Mouse (Mus musculus) fat pad, adult 2 months (tissue): ENCODE data around the gene Pkmyt1.

Experiments
- DNase-seq: peaks from one replicate; pipeline ENCODE4 v3.0.0-alpha.2; 2011; ENCODE audit warnings: low read depth, low spot score; ENCODE audit errors: extremely low read depth

The Pkmyt1 gene

DNA sequence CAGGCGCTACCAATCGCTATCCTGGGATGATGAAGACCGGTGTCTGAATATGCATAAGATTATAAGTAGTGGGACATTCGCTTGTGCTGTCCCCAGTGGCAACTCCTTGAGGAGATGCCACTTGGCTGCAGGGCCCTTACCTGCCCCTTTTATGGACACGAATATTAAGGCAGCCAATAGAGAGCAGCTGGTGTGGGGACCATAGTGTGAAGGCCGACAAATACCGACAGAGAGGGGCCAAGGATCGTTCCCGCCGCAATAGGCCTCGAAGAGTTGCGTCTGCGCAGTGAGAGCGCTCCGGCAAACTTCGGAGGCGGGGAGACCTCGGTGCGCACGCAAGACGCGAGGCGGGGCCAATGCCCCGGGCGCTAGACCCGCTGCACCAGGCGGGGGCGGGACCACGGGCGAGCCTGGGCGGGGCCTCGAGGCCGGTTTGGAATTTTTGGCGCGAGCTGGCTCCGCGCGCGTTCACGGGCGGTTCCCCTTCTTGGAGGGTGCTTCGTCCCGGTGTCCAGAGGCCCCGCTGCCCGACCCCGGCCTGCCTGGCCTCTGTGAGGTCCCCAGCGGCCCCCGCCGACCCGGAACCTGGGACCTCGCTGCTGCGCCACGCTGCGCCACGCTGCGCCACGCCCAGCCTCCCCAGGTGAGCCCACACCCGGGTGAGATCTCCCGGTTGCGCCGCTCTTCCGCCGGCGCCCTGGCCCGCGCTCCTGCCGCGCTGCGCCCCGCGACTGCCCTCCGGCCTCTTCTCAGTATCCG is at the start of gene Pkmyt1:
Pkmyt1 (plus strand) TSS at position 338 of the 759 bp plus-strand sequence.
- no peak for DNase-seq

DNA sequence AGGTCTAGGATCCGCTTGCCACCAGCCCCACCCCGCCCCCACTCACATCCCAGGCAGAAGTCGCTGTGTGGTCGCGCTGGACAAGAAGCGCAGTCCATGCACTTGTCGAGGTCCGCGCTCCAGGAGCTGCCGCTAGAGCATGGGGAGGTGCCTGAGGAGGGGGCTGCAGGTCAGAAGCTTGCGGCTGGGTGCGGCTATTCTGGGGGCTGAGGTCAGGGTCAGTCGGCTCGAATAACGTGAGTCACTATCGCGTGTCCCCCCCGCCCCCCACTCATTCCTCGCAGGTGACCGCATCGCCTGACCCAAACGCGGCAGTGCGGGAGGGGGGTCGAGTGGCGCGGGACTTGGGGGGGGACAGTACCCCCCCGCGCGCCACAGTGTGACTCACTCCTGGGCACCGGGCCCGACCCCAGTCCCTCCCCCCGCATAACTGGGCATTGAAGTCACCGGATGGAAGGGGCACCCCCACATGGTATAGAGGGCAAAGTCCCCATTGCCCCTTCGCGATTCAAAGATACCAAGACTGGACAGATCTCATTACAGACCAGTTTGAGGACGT is 49.6 kb upstream of the Pkmyt1 start:
- no peak for DNase-seq

DNA sequence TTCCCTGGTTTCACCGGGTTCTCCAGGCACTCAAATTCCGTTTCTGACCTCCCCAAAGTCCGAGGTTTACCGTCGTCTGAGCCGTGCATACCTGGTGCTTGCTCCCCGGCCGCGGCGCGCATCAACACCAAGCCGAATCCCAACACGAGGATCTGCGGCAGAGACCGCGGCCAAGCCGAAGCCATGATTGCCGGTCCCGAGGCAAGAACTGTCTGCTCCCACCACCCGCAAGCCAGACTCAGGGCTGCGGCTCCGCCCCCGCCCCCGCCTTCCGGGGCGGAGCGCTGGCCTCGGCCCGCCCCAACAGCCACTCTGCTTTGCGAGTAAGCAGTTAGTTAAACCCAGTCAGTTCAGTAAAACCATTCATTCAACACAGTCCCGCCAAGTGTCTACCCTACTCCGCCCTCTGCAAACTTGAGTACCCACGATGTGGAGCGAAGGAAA is 48.9 kb upstream of the Pkmyt1 start, which contains the start of gene Tnfrsf12a:
Tnfrsf12a (minus strand) TSS at position 233 of the 444 bp plus-strand sequence.
- DNase-seq: no peak

DNA sequence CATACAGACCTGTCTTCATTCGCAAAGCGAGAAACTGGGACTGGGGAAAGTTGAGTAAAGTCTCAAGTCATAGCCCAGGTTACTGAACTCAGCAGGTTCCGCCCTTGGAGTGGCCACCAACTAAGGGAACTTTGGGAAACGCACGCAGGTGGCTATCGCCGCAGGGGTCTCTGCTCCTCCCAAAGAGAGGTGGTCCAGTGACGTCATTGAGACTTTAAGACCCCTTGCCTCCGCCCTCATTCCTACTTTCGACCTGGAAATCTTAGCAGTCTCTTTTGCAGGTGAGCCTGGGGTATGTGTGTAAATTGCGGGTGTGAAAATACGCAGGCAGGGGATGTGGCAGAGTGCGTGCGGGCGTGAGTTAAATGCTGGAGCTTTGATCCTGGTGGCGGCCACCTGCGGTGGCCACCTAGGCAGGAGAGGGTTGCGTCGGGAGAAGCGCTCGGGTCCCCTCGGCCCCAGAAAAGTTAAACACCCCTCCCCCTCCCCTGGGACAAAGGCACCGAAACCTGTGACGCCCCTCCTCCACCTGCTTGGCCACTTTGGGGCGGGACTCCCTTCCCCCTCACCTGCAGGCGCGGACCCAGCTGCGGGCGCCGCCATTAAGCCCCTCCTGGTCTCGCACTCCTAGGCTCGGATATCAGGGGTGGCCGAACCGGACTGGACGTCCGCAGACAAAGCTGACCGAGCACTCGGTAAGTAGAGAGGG is 46.9 kb upstream of the Pkmyt1 start, which contains the start of gene Cldn6:
Cldn6 (plus strand) TSS at position 123 of the 709 bp plus-strand sequence.
- DNase-seq: no peak

DNA sequence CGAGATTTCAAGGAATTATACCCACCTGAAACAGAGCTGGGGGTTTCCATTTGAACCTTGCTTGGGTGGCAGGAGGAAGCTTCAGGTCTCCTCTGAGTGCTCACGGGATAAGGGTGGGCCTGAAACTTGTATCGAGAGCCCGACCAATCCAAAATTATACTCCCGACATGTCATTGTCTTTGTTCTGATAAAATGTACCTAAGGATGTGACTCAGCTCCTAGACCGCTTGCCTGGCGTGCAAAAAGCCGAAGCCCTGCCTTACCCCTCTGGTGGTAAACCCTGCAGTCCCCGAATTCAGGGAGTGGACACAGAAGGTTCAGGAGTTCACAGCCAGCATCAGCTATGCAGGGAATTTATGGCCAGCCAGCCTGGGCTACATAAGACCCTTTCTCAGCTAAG is 45.8 kb upstream of the Pkmyt1 start:
- no peak for DNase-seq

DNA sequence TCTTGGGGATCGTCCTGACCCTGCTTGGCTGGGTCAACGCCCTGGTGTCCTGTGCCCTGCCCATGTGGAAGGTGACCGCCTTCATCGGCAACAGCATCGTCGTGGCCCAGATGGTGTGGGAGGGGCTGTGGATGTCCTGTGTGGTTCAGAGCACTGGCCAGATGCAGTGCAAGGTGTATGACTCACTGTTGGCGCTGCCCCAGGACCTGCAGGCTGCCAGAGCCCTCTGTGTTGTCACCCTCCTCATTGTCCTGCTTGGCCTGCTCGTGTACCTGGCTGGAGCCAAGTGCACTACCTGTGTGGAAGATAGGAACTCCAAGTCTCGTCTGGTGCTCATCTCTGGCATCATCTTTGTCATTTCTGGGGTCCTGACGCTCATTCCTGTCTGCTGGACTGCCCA is 45.0 kb upstream of the Pkmyt1 start:
- no peak for DNase-seq

DNA sequence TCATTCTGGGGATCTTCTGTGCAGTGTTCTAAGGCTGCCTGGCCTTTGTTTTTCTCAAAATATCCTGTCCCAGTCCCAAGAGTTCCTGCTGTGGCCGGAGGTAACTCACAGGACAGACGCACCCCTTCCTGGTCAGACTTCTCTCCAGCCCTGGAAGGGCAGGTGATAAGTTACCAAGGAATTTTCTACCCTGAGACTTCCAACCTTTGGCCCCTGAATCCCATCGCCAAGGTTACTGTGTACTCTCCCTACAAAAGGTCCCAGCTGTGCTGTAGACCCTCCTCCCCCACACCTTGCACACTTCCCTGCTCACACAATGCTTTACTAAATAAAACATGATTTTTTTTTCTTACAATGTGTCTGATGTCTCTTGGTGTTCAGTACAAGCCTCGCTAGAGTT is 44.0 kb upstream of the Pkmyt1 start:
- no peak for DNase-seq

DNA sequence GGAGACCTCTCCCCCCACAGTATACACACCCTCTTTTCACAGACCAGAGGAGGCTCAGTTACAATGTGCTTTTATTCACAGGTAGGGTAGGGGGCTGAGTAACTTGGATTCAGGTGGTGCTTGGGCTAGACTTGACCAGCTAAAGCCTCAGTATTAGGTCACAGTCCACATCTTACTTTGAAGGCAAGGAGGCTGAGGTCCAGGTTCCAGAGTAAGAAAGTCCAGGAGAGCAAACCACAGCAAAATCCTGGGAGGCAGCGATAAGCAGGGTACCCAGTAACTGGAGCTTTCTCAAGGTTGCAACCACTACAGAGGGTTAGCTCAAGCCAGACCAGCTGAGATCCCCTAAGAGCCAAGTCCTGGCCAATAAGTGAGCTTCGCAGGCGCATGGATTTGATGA is 43.6 kb upstream of the Pkmyt1 start:
- no peak for DNase-seq

DNA sequence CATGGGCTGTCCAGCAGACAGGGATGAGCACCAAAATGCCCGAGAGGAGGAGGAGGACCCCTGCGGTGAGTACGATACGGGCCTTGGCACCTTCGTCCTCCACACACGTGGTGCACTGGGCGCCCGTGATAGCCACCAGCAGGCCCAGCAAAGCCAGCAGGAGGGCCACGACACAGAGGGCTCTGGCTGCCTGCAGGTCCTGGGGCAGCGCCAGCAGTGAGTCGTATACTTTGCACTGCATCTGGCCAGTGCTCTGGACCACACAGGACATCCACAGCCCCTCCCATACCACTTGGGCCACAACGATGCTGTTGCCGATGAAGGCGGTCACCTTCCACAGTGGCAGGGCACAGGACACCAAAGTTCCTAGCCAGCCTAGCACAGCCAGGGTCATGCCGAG is 42.9 kb upstream of the Pkmyt1 start:
- DNase-seq: no peak

DNA sequence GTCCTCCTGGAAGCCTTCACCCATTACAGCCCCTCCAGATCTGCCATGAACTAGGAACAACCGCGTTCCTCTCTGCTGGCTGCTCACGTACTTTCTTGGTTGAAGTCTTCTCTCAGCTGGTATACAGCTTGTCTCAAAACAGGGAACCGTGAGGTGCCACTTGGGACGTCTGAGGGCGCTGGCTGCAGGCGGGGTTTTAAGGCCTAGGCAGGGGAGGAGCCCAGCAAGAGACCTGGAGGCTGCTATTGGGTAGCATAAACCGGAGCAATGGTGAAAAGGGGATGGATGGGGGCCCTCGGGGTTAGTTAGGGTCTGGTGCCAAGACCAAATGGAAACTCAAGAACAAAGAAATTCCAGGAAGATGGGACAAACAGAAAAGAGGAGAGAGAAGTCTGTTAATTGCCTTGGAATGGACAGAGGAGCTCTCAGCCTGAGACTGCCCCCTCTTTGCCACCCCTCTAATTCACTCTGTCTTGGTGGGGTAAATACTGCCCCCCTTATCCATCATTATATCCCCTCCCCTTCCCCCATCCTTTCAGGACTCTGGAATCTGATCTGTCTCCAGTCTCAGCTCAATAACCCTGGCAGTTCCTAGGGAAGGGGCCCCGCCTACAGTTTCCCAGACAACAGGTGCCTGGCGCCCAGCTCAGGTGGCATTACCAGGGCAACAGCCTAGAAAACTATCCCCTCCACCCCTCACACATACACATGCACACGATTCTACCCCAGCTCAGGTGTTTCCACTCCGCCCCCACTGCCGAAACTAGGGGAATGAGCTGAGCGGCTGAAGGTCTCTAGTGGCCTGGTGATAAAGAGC is 42.1 kb upstream of the Pkmyt1 start, which contains the start of gene Cldn9:
Cldn9 (minus strand) TSS at position 171 of the 817 bp plus-strand sequence.
- no peak for DNase-seq

DNA sequence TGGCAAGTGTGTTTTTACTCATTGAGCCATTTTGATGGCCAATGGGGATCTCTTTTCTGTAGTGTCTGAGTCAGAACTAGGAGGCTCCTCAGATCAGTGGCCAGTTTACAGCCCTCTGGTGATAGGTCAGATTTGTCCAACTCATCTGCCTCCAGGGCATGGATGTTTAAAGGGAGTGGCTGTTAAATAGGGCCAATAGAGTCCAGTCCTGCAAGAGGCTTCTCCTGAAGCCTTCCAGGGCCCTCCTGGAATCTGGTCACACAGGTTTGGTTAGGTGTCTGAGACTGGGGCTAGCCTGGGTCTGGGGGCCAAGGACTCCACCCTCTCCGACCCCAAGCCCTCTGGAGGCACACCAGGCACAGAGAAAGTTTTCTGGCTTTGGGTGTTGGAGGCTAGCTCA is 31.6 kb upstream of the Pkmyt1 start:
- DNase-seq: no peak

DNA sequence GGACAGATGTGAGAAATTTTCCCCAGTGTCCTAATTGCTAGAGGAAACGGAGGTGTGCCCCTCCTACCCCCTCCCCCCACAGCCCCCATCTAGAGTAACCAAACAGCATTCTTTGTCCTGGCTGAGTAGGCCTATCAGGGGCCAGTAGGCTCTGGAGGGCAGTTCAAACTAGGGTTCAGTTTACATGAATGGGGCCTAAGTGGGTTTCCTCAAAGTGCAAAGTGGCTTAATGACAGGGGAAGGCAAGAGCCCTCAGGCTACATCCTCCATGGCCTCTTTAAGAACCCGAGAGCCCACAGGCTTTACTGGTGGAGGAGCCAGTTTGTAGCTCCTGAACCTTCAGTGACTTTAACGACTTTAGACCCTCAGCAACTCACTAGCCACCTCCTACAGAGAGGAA is 30.3 kb upstream of the Pkmyt1 start:
- no peak for DNase-seq

DNA sequence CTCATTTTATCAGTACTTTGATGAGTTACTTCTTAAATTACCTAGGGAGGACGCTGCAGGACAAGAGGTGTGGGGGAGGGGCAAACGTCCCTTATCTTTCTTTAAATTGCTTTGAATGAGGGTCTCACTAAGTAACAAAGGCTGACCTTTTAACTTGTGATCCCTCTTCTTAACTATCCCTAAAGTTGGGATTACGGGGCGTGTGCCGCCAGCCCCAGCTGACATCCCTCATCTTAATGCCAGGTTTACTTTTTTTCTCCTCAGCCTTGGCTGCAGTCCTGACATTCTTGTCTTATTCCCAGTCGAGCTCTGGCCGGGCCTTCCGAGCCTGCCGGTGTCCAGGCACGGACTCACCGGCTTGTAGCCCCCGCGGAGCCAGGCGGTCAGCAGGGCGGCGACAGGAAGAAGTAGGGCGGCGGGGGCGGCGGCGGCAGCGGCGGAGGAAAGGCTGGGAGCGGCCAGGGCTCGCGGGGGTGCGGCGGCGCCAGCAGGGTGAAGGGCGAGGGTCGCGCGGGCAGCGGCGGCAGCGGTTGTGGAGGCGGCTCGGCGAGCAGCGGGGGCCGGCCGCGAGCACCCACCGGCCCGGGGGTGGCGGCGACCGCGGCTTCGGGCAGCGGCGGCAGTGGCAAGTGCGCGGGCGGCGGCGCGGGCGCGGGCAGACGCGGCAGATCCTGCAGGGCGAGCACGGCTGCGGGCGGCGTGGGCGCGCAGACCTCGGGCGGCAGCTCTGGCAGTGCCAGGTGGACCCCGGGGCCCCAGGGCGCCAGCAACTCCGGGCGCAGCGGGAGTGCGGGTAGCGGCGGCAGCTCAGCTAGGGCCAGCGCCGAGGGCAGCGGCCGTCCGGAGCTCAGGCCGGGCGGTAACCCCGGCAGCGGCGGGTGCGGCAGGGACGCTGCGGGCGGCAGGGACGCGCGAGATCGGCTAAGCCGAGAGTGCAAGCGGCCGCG is 26.7 kb upstream of the Pkmyt1 start:
- no peak for DNase-seq

DNA sequence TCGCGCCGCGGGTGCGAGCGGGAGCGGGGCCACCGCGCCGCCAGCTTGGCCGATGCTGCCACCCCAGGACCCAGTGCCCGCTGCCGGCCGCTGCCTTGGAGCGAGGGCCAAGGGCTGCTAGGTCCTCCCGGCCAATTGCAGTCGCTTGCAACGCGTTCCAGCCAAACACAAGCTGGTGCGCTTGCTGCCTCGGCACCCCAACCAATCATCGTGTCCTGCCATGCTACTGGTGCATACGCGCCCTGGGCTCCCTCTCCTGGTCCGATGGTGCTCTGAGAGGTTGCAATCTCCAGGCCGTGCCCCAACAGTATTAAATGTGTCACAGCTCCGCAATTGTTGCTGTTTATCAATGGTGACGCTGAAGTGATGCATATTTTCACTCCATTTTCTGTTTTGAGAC is 26.1 kb upstream of the Pkmyt1 start:
- no peak for DNase-seq

DNA sequence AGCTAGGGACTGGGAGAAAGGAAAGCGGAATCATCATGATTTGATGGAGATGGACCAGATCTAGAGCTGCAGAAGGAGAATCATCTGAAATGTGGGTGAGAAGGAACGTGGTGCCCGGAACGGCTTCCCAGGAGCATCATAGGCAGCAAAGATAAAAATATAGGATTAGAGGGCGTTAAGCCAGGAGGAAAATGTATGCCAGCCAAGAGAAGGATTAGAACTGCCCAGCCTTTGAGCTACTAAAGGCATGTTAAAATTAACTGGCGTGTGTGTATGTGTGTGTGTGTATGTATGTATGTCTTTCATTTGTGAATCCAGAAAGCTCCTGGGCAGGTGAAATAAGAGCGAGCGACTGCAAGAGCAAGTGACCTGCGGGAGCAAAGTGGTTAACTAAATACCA is 22.8 kb upstream of the Pkmyt1 start:
- DNase-seq: no peak

DNA sequence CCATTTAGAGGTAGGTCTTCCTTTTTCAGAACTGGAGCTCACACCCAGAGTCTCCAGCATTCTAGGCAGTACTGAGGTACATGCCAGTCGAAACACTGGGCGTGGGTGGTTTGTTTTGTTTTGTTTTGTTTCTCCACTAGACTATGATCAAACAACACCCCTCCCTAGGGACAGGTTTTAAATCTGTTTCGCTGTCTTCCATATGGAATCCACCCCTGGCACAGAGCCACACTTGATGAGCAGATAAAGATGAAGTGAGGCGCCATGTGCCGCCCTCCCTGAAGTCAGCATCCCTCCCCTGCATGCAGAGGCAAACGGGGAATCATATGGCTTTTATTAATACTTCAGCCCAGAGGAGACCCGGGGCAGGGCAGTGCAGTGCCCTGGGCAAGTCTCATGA is 21.4 kb upstream of the Pkmyt1 start:
- no peak for DNase-seq

DNA sequence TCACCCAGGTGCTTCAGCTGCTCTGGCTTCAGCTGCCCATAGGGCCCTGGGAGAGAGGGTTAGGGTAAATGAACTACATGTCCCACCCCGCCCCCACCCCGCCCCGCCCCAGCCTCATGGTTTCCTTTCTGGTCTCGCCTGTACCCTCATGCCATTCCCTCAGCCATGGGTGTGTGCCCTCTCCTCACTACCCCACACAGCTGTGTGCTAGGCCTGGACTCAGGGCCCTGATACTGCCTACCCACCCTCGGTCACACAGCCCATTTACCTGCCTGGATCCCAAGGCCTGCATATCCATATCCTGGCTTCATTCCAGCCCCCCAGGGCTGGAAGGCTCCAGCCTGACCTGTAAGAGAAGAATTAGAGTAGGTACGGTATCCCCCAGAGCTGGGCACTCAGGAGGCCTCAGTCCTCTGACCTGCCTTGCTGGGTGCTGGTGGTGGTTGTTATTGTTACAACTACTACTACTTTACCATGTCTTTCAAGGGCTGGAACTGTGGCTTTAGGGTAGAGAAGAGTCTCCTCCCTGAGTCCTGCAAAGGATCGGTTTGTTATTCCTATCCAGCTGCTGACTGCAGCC is 20.5 kb upstream of the Pkmyt1 start:
- no peak for DNase-seq

DNA sequence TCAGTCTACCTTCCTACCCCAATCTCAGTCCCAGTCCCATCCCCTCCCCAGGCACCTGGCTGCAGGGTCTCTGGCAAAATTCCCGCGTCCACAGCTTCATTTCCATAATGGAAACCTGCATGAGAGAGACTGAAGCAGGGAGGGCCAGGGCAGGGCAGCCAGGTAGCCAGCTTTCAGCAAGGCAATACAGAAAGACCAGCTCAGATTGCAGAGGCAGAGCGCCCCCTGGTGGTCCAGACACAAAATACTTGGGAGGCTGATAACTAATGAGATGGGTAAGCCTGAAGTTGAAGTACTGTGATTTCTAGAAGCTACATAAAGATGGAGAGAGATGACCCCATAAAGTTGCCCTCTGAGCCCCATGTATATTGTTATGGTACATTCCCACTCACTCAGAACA is 19.9 kb upstream of the Pkmyt1 start:
- DNase-seq: no peak

DNA sequence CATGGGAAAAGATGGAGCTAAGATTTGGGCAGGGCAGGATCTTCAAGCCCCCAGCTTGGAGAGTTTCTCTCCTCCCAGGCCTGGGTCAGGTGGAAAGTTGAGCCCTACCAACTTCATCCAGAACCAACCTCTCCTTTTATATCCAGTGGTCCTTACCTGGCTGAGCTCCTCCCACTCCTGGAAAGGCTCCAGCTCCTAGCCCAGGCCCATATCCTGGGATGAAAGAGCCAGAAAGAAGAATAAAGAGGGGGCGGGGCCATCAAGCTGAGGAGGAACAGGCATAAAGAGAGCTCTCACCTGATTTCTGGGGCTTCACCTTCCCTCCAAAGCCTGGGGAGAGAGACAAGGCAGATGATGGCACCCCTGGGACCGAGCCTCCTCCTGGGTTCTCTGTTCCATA is 9.1 kb upstream of the Pkmyt1 start:
- no peak for DNase-seq

DNA sequence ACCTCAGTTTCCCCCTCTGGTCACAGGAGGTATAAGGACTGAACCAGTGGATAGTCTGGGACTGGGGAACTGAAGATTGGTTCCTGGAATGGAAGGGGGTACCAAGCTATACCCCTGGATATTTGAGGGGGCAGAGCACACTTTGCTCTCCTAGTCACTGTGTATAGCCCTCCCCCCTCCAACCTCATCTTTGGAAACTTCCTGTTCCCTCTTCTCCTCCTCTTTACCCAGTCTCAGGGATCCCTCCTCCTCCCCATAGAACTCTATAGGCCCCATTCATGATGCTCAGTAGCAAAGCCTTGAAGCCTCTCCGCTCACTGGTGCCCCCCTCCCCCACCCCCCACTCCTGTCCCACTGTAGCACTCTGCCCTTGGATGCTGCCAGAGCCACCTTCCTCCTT is 6.7 kb upstream of the Pkmyt1 start:
- no peak for DNase-seq
